Mouse (Mus musculus) stomach, embryonic 16.5 days (tissue): ENCODE measurements around the gene Fam57a. TPM values are rescaled to one million over a fixed set of nuclear protein-coding genes. Genes with fewer than 3 reads are reported as not detected.

Experiments used
- ATAC-seq: fragments of 200-750 bp; cut with Nextera tagmentation; 2 replicates; pipeline ENCODE4 v1.8.0; 2017; ENCODE audit warnings: moderate number of reproducible peaks, moderate TSS enrichment; ENCODE audit not compliant: insufficient read depth, low FRiP score
- H3K27ac ChIP-seq: fragments of 300-500 bp; sonication (generic); 2 replicates; pipeline ENCODE4 v1.5.1; 2014; ENCODE audit warnings: low read length
- H3K27me3 ChIP-seq: fragments of 300-500 bp; sonication (generic); 2 replicates; pipeline ENCODE4 v1.6.1; 2014; ENCODE audit warnings: low read length, control low read depth, mixed read lengths; ENCODE audit not compliant: control insufficient read depth, insufficient read depth
- H3K36me3 ChIP-seq: fragments of 300-500 bp; sonication (generic); 2 replicates; pipeline ENCODE4 v1.6.1; 2014; ENCODE audit warnings: low read length; ENCODE audit not compliant: control insufficient read depth, insufficient read depth
- H3K4me1 ChIP-seq: fragments of 300-500 bp; sonication (generic); 2 replicates; pipeline ENCODE4 v1.6.1; 2014; ENCODE audit warnings: low read length, control low read depth, mixed read lengths; ENCODE audit not compliant: control insufficient read depth, insufficient read depth
- H3K4me2 ChIP-seq: fragments of 300-500 bp; sonication (generic); 2 replicates; pipeline ENCODE4 v1.6.1; 2014; ENCODE audit warnings: low read depth, low read length, mixed read lengths
- H3K4me3 ChIP-seq: fragments of 300-500 bp; sonication (generic); replicated peaks from 2 replicates; pipeline ENCODE4 v1.5.1; 2014; ENCODE audit warnings: mild to moderate bottlenecking, low read length
- H3K9ac ChIP-seq: fragments of 300-500 bp; sonication (generic); 2 replicates; pipeline ENCODE4 v1.6.1; 2014; ENCODE audit warnings: low read length
- H3K9me3 ChIP-seq: fragments of 300-500 bp; sonication (generic); replicated peaks from 2 replicates; pipeline ENCODE4 v1.6.1; 2016; ENCODE audit warnings: low read length, control low read depth; ENCODE audit not compliant: control insufficient read depth
- WGBS: fragments of 180-500 bp; shearing (Covaris S2); extraction: QIAGEN DNeasy Blood & Tissue Kit; methylation state at CpG from one replicate; pipeline ENCODE4 v1.1.7; 2014; 5-methylcytosine and 5-hydroxymethylcytosine counted together
- polyA plus RNA-seq: library from polyadenylated mRNA; unstranded; fragments of >200 nt; fragmentation: Nextera tagmentation; extraction: Ambion mirVana; gene quantifications from 2 replicates; pipeline ENCODE4 v1.2.1, GENCODE M21; 2015

Gene Fam57a
- polyA plus RNA-seq, 1 experiment from 2014 or later = 173 TPM

DNA sequence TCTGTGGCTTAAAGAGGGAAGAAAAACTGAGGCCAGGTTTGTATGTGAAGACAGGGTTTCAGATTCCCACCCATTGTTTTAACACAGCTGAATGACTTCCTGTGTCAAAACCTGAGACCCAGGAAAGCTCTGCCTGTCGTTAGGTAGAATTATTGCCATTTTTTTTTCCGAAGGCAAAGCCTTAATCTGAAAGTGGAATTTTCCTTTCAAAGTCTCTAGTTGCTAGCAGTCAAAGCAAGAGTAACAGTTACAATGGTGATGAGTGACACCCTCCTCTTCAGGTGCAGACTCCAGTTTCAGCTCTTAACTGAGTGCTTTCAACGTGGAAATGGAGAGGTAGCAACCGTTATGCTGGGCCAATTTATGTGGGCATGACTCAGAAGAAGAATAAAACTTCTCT lies 28.5 kb upstream of the Fam57a start:
- Histone ChIP-seq H3K4me3 (no peak overlapping the region), H3K9ac (no peak overlapping the region), H3K4me1 (peaks cover 24% of the 10 kb centered on the region), H3K9me3 (no peaks in the 10 kb centered on the region), H3K27me3 (no peaks in the 10 kb centered on the region), H3K27ac (0 out of 2 replicates have a peak overlapping the region, but pooled peaks have one; percentile 16), H3K36me3 (no peaks in the 10 kb centered on the region), H3K4me2 (no peak overlapping the region)
- 37% methylated on average over 4 of the region's 4 CpGs for WGBS
- ATAC-seq = no peak

DNA sequence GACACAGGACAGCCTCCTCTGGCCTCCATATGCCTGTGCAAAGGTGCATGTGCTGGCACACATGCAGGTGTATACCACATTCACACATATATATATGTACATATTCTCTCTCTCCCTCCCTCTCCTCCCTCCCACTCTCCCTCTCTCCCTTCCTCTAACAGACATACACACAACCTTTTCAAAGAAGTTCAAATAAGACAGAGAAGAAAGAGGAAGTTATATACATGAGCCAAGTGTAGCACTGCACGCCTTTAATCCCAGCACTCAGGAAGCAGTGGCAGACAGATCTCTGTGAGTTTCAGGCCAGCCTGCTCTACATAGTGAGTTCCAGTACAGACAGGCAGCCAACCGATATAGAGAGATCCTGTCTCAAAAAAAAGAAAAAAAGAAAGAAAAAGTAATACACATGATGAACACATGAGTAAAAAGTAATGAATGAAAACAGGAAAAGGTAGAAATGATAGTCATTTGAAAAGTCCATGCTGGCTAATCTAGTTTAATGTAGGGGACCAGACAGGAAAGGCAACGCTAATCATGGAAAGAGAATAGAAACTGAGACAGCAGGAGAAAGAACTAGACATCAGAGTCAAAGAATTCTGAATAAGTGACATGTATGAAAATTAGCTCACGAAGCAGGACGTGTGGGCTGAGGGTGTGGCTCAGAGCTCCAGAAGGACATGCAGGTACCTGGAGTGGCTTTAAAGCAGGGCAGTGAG lies 26.1 kb upstream of the Fam57a start:
- peaks cover 5% of the 10 kb centered on the region for H3K4me1 ChIP-seq
- no peak overlapping the region for H3K4me3 ChIP-seq
- WGBS = 75% methylated on average over 5 of the region's 5 CpGs
- H3K36me3 ChIP-seq = no peaks in the 10 kb centered on the region
- H3K4me2 ChIP-seq = no peak overlapping the region
- H3K9ac ChIP-seq = no peak overlapping the region
- no peak overlapping the region for H3K27ac ChIP-seq
- ATAC-seq = no peak
- H3K27me3 ChIP-seq = no peaks in the 10 kb centered on the region
- no peaks in the 10 kb centered on the region for H3K9me3 ChIP-seq

DNA sequence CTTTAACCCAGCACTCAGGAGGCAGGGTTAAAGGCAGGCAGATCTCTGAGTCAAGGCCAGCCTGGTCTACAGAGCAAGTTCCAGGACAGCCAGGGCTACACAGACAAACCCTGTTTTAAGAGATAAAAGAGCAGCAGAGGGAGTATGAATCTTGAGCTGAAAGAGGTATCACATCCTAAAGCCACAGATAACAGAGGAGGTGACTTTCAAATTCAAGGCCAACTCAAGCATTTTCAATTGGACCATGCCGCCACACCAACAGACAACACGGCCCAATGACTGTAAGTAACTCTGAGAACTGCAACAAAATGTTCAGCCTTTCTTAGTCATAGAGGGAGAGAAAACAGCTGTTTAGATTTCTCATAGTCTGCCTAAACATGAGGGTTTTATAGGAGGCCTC lies 25.3 kb upstream of the Fam57a start:
- no peak for ATAC-seq
- no peak overlapping the region for H3K4me2 ChIP-seq
- no peaks in the 10 kb centered on the region for H3K27me3 ChIP-seq
- no peak overlapping the region for H3K4me3 ChIP-seq
- no peaks in the 10 kb centered on the region for H3K9me3 ChIP-seq
- no peak overlapping the region for H3K9ac ChIP-seq
- H3K27ac ChIP-seq = no peak overlapping the region
- WGBS = 88% methylated on average over 2 of the region's 2 CpGs
- no peaks in the 10 kb centered on the region for H3K36me3 ChIP-seq
- H3K4me1 ChIP-seq = peaks cover 5% of the 10 kb centered on the region

DNA sequence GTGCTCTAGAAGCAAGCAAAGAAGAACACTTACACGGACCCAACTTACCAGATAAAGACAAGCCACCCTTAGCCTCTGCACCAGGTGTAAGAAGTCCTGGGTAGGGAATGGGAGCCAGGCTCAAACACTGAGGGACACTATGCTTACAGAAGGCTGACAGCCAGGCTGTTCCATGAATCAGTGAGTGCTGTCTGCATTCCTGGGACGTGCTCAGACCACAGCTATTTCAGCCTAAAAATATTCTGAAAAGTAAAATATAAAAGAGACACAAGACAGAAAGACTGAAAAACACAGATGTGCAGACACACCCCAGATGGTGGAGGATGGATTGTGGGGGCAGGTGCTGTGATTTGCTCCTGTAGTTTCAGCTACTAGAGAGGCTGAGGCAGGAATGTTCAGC lies 24.6 kb upstream of the Fam57a start:
- H3K36me3 ChIP-seq = no peaks in the 10 kb centered on the region
- no peak overlapping the region for H3K4me3 ChIP-seq
- H3K4me2 ChIP-seq = no peak overlapping the region
- H3K9ac ChIP-seq = no peak overlapping the region
- H3K27ac ChIP-seq = no peak overlapping the region
- WGBS = 71% methylated on average over 2 of the region's 2 CpGs
- no peak for ATAC-seq
- no peaks in the 10 kb centered on the region for H3K27me3 ChIP-seq
- no peaks in the 10 kb centered on the region for H3K9me3 ChIP-seq
- H3K4me1 ChIP-seq = peaks cover 2% of the 10 kb centered on the region; the same call in 1 of the 2 replicates

DNA sequence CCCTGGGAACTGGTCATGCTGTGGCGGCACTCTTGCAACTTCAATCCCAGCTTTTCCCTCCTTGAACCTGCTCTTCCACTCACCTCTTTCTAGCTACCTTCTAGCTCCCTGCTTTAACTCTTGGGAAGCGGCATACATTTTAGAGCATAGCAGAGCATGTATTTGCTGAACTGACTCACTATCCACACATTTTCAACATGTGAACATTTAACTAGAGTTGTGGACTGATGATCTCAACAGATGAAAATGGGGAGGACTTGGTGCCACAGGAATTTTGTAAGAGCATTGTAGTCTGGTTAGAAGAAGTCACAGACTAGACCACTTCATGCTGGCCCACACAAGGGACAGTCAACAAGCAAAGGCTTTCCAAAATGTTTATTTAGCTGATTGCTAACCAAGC lies 21.1 kb upstream of the Fam57a start:
- Histone ChIP-seq H3K27me3 (no peaks in the 10 kb centered on the region), H3K4me1 (no peaks in the 10 kb centered on the region), H3K4me2 (no peak overlapping the region), H3K9ac (no peak overlapping the region), H3K9me3 (no peaks in the 10 kb centered on the region), H3K27ac (no peak overlapping the region), H3K36me3 (no peaks in the 10 kb centered on the region), H3K4me3 (no peak overlapping the region)
- 85% methylated on average over 2 of the region's 2 CpGs for WGBS
- ATAC-seq = no peak

DNA sequence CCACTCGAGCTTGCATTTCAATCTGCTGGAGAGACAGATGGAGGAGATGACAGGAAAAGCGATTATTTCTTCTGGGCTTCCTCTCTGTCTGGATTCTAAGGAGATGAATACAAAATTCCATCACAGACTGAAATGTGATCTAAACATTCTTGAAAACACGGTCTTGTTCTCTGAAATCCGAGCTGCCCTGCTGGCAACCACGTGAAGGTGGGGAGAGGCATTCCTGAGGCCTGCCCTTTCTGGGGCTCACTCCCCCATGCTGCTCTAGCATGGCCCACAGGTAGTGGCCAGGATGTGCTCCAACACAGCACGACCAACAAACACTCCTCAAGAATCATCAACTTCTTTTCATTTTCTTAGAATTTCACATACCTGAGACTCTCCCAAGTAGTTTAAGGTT lies 19.2 kb upstream of the Fam57a start:
- 33% methylated on average over 6 of the region's 6 CpGs for WGBS
- no peaks in the 10 kb centered on the region for H3K27me3 ChIP-seq
- ATAC-seq = no peak
- H3K4me1 ChIP-seq = no peaks in the 10 kb centered on the region
- H3K9me3 ChIP-seq = no peaks in the 10 kb centered on the region
- H3K27ac ChIP-seq = no peak overlapping the region
- no peaks in the 10 kb centered on the region for H3K36me3 ChIP-seq
- H3K9ac ChIP-seq = no peak overlapping the region
- H3K4me2 ChIP-seq = no peak overlapping the region
- no peak overlapping the region for H3K4me3 ChIP-seq

DNA sequence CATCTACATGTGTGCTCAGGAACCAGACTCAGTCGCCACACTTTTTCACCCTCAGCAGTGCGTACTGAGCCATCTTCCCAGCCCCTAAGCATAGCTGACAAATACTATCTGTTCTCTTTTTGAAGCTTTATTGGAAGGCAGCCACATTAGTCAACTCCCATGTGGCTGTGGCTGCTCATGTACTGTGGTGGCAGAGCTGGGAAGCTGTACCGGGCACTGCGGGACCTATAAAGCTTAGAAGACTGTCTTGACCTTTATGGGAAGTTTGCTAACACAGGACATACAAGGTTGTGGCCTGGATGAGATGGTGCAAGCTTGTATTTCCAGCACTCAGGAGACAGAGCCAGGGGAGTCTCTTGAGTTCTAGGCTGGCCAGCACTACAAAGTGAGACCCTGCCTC lies 12.8 kb upstream of the Fam57a start:
- Histone ChIP-seq H3K9me3 (no peaks in the 10 kb centered on the region), H3K4me3 (no peak overlapping the region), H3K4me1 (peaks cover 3% of the 10 kb centered on the region; the same call in 1 of the 2 replicates), H3K27me3 (no peaks in the 10 kb centered on the region), H3K9ac (no peak overlapping the region), H3K36me3 (no peaks in the 10 kb centered on the region), H3K27ac (no peak overlapping the region), H3K4me2 (no peak overlapping the region)
- no peak for ATAC-seq
- WGBS = 92% methylated on average over 4 of the region's 4 CpGs

DNA sequence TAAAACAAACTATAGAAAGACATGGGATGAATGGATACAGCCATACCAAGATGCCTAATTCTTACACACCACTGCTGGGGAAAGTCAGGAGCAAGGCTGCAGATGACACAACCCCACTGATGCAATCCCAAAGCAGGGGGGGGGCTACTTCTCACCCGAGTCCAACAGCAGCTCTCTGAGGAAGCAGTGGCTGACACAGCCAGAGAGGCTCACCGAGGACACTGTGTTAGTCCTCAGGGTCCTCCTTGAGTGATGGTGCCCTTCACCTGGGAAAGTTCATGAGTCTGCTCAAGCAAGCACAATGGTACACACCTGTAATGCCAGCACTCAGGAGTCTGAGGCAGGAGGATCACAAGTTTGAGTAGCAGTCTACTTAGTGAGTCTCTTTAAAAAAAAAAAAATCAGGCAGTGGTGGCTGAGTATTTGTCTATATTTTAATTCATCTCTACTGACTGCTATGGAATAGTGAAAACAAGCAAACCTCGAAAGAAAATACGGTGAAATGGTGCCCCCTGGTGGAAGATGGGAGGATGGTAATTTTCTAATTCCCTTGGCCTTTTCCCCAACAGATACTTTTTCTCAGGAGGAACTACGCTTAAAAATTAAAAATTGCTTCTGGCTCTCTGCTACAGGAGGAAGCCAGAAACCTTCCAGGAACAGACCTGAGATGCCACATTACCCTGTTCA lies 12.2 kb upstream of the Fam57a start:
- Histone ChIP-seq H3K36me3 (no peaks in the 10 kb centered on the region), H3K9me3 (no peaks in the 10 kb centered on the region), H3K4me2 (no peak overlapping the region), H3K9ac (no peak overlapping the region), H3K4me3 (no peak overlapping the region), H3K27ac (no peak overlapping the region), H3K27me3 (no peaks in the 10 kb centered on the region), H3K4me1 (peaks cover 3% of the 10 kb centered on the region; the same call in 1 of the 2 replicates)
- ATAC-seq = no peak
- 18% methylated on average over 5 of the region's 5 CpGs for WGBS

DNA sequence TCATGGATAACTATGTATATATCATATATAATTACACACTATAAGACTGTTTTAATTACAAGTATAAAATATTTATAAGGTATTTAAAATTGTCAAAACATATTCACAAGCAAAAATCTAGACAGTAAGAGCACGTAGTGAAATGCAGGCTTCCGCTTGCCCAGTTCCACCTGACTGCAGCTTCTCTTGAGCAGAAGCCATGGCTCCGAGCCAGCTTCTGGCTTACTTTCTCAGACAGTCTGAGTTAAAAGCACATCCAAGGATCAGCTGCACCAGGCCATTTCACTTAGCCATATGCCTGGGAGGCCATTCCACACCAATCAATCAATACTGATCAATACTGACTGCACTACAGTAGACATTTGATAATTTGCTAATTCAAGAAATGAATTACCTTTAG lies 10.5 kb upstream of the Fam57a start:
- Histone ChIP-seq H3K27me3 (no peaks in the 10 kb centered on the region), H3K9ac (no peak overlapping the region), H3K4me3 (no peak overlapping the region), H3K36me3 (no peaks in the 10 kb centered on the region), H3K4me1 (peaks cover 3% of the 10 kb centered on the region; the same call in 1 of the 2 replicates), H3K9me3 (no peaks in the 10 kb centered on the region), H3K4me2 (no peak overlapping the region), H3K27ac (no peak overlapping the region)
- 66% methylated on average over 3 of the region's 3 CpGs for WGBS
- no peak for ATAC-seq
